Mouse (Mus musculus): Measurements from ENCODE around the gene Itgal. TPM values are rescaled to one million over a fixed set of nuclear protein-coding genes. Genes with fewer than 3 reads are reported as not detected.
"Not testable (repeated sequence)": the region's sequence is repeated elsewhere in the genome, so short reads cannot be mapped to it uniquely, and the experiment has no call there.

Itgal gene
- 0.98 and 1.2 TPM in 2 replicates for polyA plus RNA-seq (2015; fragmentation: Nextera tagmentation; extraction: Ambion mirVana)

- no peak within 1 kb of the TSS for H3K4me3 ChIP-seq
- peaks cover 11% of the 10 kb centered on the region for H3K4me1 ChIP-seq
- no peak within 1 kb of the TSS for H3K27ac ChIP-seq (replicated peaks)
Observed at GRCm38 (mm10) chr7:127296098-127296497, at the start of gene Itgal. Gene Itgal, plus strand, starts transcription at chr7:127296260.

GRCm38 (mm10) chr7:127250511-127250910 is 45.5 kb upstream of the Itgal start:
- 90% methylated on average over 8 of the region's 8 CpGs for WGBS
- not testable (repeated sequence) for H3K9ac ChIP-seq; H3K27ac ChIP-seq (replicated peaks); H3K4me3 ChIP-seq; H3K4me2 ChIP-seq; H3K9me3 ChIP-seq; H3K27me3 ChIP-seq (replicated peaks); ATAC-seq (ENCODE audit: extremely low read depth, insufficient number of reproducible peaks, low FRiP score, low TSS enrichment)
- Histone ChIP-seq H3K4me1 (peaks cover 26% of the 10 kb centered on the region), H3K36me3 (peaks cover 60% of the 10 kb centered on the region)

More at GRCm38 (mm10) chr7:127296098-127296497, at the start of gene Itgal:
- Histone ChIP-seq H3K9ac (no peak within 1 kb of the TSS), H3K27me3 (replicated peaks) (no peaks in the 10 kb centered on the region), H3K36me3 (no peaks in the 10 kb centered on the region), H3K9me3 (no peaks in the 10 kb centered on the region), H3K4me2 (no peak within 1 kb of the TSS)
- 74% methylated on average over 11 of the region's 11 CpGs for WGBS
- ATAC-seq (ENCODE audit: extremely low read depth, insufficient number of reproducible peaks, low FRiP score, low TSS enrichment) = no peak

GRCm38 (mm10) chr7:127252414-127252813 is 43.6 kb upstream of the Itgal start:
- Histone ChIP-seq H3K9ac (no peak overlapping the region), H3K36me3 (peaks cover 54% of the 10 kb centered on the region), H3K27ac (replicated peaks) (no peak overlapping the region), H3K9me3 (no peaks in the 10 kb centered on the region), H3K4me2 (no peak overlapping the region), H3K27me3 (replicated peaks) (no peaks in the 10 kb centered on the region), H3K4me3 (no peak overlapping the region), H3K4me1 (peaks cover 14% of the 10 kb centered on the region)
- WGBS = 84% methylated on average over 2 of the region's 2 CpGs
- no peak for ATAC-seq (ENCODE audit: extremely low read depth, insufficient number of reproducible peaks, low FRiP score, low TSS enrichment)

GRCm38 (mm10) chr7:127253341-127253740 is 42.7 kb upstream of the Itgal start:
- no peak for ATAC-seq (ENCODE audit: extremely low read depth, insufficient number of reproducible peaks, low FRiP score, low TSS enrichment)
- Histone ChIP-seq H3K4me1 (peaks cover 14% of the 10 kb centered on the region), H3K27me3 (replicated peaks) (no peaks in the 10 kb centered on the region), H3K9me3 (no peaks in the 10 kb centered on the region), H3K36me3 (peaks cover 48% of the 10 kb centered on the region), H3K4me2 (peak overlapping the region; percentile 87), H3K9ac (peak overlapping the region; percentile 83), H3K27ac (replicated peaks) (peak overlapping the region; percentile 85), H3K4me3 (peak overlapping the region; percentile 62)
- WGBS = 74% methylated on average over 6 of the region's 6 CpGs

GRCm38 (mm10) chr7:127253821-127254769 is 42.0 kb upstream of the Itgal start:
- ATAC-seq (ENCODE audit: extremely low read depth, insufficient number of reproducible peaks, low FRiP score, low TSS enrichment) = peak; percentile 84

GRCm38 (mm10) chr7:127255008-127255407 is 41.1 kb upstream of the Itgal start:
- H3K9ac ChIP-seq = peak overlapping the region; percentile 88
- peaks cover 34% of the 10 kb centered on the region for H3K36me3 ChIP-seq
- H3K27ac ChIP-seq (replicated peaks) = peak overlapping the region; percentile 85; the same call in 1 of the 2 replicates
- ATAC-seq (ENCODE audit: extremely low read depth, insufficient number of reproducible peaks, low FRiP score, low TSS enrichment) = no peak
- no peaks in the 10 kb centered on the region for H3K27me3 ChIP-seq (replicated peaks)
- H3K4me1 ChIP-seq = peaks cover 25% of the 10 kb centered on the region
- WGBS = 22% methylated on average over 4 of the region's 4 CpGs
- H3K4me2 ChIP-seq = peak overlapping the region; percentile 87
- H3K4me3 ChIP-seq = peak overlapping the region; percentile 62
- H3K9me3 ChIP-seq = no peaks in the 10 kb centered on the region

More at GRCm38 (mm10) chr7:127253821-127254769, 42.0 kb upstream of the Itgal start:
- Histone ChIP-seq H3K4me1 (peaks cover 16% of the 10 kb centered on the region), H3K9ac (peak overlapping the region; percentile 88), H3K4me3 (peak overlapping the region; percentile 62), H3K4me2 (peak overlapping the region; percentile 87), H3K27me3 (replicated peaks) (no peaks in the 10 kb centered on the region), H3K27ac (replicated peaks) (peak overlapping the region; percentile 85), H3K36me3 (peaks cover 43% of the 10 kb centered on the region), H3K9me3 (no peaks in the 10 kb centered on the region)
- under 1% methylated on average over 136 of the region's 136 CpGs for WGBS

- no peak overlapping the region for H3K9ac ChIP-seq
- H3K27me3 ChIP-seq (replicated peaks) = no peaks in the 10 kb centered on the region
- H3K36me3 ChIP-seq = peaks cover 27% of the 10 kb centered on the region
- no peak overlapping the region for H3K4me3 ChIP-seq
- H3K27ac ChIP-seq (replicated peaks) = no peak overlapping the region
- H3K4me2 ChIP-seq = no peak overlapping the region
- H3K9me3 ChIP-seq = no peaks in the 10 kb centered on the region
- WGBS = 76% methylated on average over 2 of the region's 2 CpGs
- no peak for ATAC-seq (ENCODE audit: extremely low read depth, insufficient number of reproducible peaks, low FRiP score, low TSS enrichment)
- peaks cover 28% of the 10 kb centered on the region for H3K4me1 ChIP-seq
Observed at GRCm38 (mm10) chr7:127255965-127256364, 40.1 kb upstream of the Itgal start.

GRCm38 (mm10) chr7:127256518-127256917 is 39.5 kb upstream of the Itgal start:
- H3K36me3 ChIP-seq = peaks cover 24% of the 10 kb centered on the region
- H3K4me2 ChIP-seq = no peak overlapping the region
- 89% methylated on average over 5 of the region's 5 CpGs for WGBS
- H3K27ac ChIP-seq (replicated peaks) = no peak overlapping the region
- no peak for ATAC-seq (ENCODE audit: extremely low read depth, insufficient number of reproducible peaks, low FRiP score, low TSS enrichment)
- no peak overlapping the region for H3K4me3 ChIP-seq
- H3K4me1 ChIP-seq = peaks cover 33% of the 10 kb centered on the region
- H3K9me3 ChIP-seq = no peaks in the 10 kb centered on the region
- H3K27me3 ChIP-seq (replicated peaks) = no peaks in the 10 kb centered on the region
- no peak overlapping the region for H3K9ac ChIP-seq

- Histone ChIP-seq H3K9me3 (no peaks in the 10 kb centered on the region), H3K4me2 (peak overlapping the region; percentile 92), H3K27ac (replicated peaks) (no peak overlapping the region), H3K36me3 (peaks cover 15% of the 10 kb centered on the region), H3K9ac (peak overlapping the region; percentile 90), H3K4me3 (peak overlapping the region; percentile 80), H3K27me3 (replicated peaks) (no peaks in the 10 kb centered on the region), H3K4me1 (peaks cover 27% of the 10 kb centered on the region)
- no peak for ATAC-seq (ENCODE audit: extremely low read depth, insufficient number of reproducible peaks, low FRiP score, low TSS enrichment)
- 70% methylated on average over 8 of the region's 8 CpGs for WGBS
Observed at GRCm38 (mm10) chr7:127259186-127259905, 36.7 kb upstream of the Itgal start.

GRCm38 (mm10) chr7:127260309-127261111 is 35.5 kb upstream of the Itgal start, which contains the start of gene Dctpp1:
Gene Dctpp1, minus strand, starts transcription at chr7:127260709.
- Histone ChIP-seq H3K4me1 (peaks cover 19% of the 10 kb centered on the region), H3K36me3 (peaks cover 15% of the 10 kb centered on the region), H3K4me2 (peak within 1 kb of the TSS; percentile 92), H3K9me3 (no peaks in the 10 kb centered on the region), H3K27me3 (replicated peaks) (no peaks in the 10 kb centered on the region), H3K27ac (replicated peaks) (peak within 1 kb of the TSS; percentile 63; the same call in 1 of the 2 replicates), H3K4me3 (peak within 1 kb of the TSS; percentile 80), H3K9ac (peak within 1 kb of the TSS; percentile 90)
- peak; percentile 97 for ATAC-seq (ENCODE audit: extremely low read depth, insufficient number of reproducible peaks, low FRiP score, low TSS enrichment)
- WGBS = under 1% methylated on average over 50 of the region's 50 CpGs
